Mouse (Mus musculus) gastrocnemius, adult 18-20 months (tissue): ENCODE data around the gene Gm20388. TPM values are rescaled to one million over a fixed set of nuclear protein-coding genes. Genes with fewer than 3 reads are reported as not detected.
A peak's percentile ranks its signal among the peaks of the same experiment; 100 is the strongest.
"Not testable (repeated sequence)": the region's sequence is repeated elsewhere in the genome, so short reads cannot be mapped to it uniquely, and the experiment has no call there.

ENCODE experiments used
- DNase-seq: peaks from one replicate; pipeline ENCODE4 v3.0.0; 2021; ENCODE audit warnings: low spot score
- total RNA-seq, 2 experiments: library from RNA; stranded (reverse); gene quantifications; 2 replicates each; pipeline ENCODE4 v1.2.3; 2021

Gene Gm20388
- total RNA-seq, 2 experiments from 2014 or later: 10.5 to 12.3 TPM

DNA sequence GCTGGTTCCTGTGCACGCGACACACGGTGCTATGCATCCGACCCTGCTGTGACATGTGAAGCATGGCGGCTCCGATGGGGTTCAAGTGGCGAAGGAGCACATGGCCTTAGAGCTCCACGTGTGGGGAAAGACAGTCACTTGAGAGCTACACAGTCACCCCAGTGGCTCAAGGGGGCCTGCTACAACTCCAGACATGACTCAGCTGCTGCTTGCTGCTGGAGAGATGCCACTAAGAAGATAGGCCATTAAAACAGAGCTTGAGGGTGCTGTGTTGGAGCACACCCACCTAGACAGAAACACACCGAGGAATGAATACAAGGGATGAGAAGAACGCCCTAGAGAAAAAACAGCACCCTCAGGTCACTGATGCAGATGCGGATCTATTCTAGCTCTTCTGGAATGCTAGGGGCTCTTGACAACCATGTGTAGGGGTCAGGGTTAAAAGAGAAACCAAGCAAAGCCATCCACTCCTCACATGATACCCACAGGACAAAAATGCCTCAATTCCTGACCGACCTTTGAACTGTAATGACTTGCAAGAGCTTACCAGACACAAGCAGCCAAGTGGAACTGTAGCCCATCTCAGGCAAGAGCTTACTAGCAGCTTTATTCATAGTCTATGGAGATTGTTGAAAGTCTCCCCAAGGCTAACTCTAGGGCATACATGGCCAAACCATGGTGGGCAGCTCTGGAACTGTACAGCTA lies 1737.0 kb downstream of the Gm20388 start:
- no peak for DNase-seq

DNA sequence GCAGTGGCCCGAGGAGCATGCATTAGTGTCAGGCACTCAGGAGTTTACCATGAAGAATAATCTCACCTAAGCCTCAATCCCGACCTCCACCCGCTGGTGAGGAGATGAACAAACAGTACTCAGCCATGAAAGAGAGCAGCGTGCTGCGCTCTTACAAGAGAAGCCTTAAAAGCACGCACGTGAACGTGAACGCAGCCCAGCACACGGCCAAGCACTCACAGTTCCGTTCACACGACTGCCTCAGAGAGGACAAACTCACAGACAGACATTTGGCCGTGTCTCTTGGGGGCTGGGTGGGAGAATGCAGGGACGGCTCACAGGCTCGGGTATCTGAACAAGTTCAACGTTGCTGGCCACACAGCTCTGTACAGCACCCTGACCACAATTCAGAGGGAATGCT lies 1737.8 kb downstream of the Gm20388 start:
- no peak for DNase-seq

DNA sequence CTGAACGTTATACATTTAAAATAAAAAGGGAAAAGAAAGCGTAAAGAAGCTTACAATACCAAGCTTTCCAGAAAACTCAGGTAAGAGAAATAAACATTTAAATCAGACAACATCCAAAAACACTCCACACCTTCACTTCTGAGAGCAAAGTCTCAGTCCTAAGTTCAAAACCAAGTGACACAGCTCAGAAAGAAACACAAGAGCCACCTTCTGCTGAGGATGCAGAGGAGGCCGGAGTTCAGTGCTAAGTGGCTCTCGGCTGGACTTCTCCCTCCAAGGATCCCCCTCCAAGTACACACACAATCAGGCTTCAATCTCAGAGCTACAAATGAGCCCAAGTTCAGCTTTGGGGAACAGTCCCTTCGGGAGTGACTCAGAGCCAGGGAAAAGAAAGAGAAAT lies 1738.8 kb downstream of the Gm20388 start:
- no peak for DNase-seq

DNA sequence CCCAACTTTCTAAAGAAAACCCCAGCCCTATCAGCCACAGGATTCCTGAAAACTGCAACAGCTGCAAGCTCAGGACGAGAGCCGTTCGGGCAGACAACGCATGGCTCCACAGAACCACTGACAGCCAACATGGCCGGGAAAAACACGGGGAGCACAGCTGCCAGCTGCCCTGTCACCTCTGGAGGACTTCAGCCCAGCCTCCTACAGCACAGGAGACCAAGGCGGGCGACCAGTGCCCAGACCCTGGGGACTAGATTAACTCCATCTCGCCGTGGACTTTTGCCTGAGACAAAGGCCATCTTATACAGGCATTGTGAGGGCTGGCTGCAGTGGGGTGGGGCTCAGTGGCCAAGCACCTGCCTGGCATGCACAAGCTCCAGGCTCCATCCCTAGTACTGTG lies 1739.3 kb downstream of the Gm20388 start:
- DNase-seq: no peak

DNA sequence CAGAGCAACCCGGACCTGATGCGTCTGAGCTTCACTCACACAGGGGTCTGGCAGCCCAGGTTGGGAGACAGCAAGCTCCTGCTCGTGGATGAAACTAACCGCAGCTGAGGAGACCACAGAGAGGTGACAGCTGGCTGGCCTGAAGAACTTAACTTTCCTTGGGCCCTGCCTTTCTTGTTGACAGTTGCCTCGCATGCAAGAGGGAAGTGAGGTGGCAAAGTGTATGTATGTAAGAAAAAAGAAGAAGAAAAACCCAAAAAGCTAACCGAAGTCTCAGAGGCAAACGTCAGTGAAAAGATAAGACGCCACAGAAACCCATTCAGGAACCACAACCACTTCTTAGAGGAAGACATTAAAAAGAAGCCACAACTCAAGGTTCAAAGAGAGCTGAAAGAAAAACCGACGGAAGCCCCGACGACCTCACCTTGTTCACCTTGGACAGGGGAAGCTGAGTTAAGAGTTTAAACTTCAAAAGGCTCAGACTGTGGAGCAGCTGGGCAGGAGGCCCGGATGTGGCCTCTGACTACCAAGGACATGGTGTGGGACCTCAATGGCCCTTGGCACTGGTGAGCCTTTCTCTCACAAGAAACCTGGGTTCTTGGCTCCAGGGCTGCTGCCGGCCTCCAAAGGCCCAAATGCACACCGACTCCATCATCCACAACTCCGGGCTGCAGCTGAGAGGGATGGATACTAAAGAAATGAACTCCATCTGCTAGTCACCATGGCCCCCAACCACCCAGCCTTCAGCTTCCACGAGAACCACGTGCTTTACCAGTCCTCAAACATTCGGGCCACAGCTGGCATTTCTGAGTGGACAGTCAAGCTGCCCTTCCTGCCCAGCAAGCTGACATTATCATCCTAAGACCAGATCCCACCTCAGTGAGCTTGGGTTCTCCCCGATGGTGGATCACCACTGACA lies 1740.0 kb downstream of the Gm20388 start:
- no peak for DNase-seq

DNA sequence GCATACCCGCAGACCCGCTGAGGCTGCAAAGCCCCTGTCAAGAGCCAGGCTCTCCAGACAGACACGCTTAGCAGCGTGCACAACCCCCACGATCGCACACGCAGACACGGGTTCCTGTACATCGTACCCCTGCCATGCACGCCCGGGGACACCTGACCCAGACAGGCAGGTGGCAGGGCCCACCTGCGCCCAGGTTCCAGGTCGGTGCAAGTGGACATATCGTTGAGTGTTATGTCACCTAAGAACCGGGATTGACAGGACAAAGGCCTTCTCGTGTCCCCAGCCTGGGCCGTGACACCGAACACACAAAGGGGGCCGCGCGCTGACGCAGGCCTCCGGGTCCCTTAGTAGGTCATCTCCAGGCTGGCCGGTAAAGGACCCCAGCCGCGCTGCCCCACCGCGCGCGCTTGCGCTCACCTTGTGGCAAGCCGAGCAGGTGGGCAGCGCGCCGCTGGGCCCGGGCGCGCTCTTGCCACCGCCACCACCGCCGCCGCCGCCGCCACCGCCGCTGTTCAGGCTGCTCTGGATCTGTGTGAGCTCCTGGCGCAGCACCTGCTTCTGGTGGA lies 1740.8 kb downstream of the Gm20388 start:
- DNase-seq: no peak

DNA sequence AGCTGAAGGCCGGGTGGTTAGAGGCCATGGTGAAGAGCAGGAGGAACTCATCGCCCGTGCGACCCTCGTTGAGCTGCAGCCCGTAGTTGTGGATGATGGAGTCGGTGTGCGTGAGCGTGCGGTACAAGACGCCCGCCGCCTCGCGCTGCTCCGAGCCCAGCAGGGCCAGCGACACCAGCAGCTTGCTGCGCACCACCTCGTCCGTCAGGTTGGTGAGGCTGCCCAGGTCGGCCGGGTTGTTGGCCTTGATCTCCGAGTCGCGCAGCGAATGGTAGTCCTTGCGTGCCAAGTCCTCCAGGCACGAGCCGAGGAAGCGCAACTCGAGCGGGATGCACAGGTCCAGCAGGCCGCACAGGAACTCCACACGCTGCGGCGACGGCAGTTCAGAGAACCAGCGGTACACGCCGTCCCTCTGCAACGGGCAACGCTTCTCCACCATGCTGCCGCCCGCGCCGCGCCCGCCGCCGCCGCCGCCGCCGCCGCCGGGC lies 1741.3 kb downstream of the Gm20388 start:
- peak; percentile 50 for DNase-seq

DNA sequence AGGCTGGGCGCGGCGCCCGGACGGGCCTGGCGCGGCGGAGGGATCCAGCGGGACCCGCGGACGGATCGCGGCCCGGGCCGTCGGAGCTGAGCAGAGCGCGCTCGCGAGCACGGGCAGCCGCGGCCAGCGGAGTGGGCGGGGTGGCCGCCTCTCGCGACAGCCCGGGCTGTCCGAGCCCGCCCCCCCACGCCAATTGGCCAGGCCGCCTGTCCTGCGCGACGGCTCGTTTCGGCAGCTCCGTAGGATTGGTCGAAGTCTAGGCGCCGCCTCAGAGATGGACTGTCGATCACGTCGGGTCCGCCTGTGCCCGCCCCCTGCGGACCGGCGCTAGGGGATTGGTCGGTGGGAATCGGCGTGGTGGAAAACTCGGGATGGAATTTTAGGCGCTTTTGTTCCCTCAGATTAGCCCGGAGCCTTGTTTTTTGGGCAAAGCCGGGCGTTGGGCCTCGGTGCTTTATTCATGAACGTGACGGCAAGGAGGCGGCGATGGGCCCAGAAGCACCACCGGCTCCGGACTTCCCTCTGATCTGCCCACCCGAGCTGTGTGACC lies 1742.2 kb downstream of the Gm20388 start, which contains the start of gene Zcchc14:
Gene Zcchc14 (minus strand): TSS at position 128 of the 550 bp plus-strand sequence.
- peak; percentile 98 for DNase-seq

DNA sequence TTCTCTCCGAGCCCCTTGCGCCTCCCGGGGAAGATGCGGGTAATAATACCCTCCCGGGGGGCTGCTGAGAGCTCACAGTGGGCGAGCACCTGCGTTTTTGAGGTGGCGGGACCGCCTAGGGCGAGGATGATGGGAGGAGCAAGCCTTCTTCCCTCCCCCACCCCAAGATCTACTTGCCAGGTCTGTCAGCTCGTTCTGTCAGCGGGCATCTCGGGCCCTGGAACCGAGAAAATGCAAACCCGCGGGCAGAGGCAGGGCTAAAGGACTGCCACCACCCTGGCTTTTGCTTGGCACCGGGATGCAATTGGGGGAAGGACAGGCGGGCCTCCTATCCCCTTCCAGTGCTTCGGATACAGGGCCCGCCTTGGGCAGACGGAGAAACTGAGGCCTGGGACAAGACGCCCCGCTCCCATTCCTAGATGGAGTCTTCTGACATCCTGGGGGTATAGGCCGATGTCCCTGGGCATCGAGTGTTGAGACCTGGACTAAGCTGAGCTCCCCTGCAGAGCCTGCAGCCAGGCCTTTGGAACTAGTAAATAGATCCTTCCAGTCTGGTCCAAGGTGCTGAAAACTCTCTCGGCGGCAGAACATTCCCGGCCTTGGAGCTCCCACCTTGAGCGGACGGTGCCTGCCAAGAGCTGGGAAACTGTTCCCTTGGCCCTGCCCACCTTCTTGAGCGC lies 1742.8 kb downstream of the Gm20388 start:
- DNase-seq: no peak

DNA sequence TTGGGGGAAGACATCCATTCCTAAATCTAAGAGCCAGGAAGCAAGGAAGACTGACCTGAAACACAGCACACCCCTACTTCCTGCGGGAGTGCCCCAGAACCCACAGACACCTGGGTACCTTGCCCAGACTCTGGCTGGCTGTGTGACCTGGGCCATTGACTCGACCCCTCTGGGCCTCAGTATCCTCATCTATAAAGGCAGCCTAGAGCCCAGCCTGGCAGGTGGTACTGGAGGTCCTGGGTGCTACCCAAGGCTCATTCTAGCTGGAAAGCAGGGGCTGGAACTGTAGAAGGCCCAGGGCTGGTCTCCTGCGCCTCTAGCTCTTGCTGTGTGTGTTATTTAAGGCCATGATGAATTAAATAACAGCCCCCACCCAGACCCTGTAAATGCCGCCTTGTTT lies 1743.5 kb downstream of the Gm20388 start:
- no peak for DNase-seq

DNA sequence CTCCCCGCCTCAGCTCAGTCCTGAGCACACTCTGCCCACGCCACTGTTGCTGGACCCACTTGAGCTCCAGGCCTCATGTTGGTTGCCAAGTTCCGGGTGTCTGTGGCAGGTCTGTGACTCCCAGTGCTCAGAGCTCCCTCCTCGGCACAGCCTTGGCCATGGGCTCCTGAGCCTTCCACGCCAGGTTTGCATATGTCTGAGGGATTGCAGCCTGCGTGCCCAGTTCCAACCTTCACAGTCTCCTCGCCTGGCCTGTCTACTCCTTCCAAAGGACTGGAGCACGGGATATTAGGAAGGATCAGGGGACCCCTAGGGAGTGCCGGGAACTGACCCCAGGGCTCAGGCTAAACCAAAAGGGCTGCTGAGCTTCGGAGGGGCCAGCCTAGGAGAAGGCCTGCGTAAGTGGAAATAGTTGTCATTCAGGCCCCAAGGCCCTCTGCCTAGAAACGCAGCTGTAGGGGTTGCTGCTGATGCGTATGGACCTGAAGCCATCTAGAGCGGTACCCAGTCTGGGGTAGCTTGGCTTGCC lies 1744.4 kb downstream of the Gm20388 start:
- DNase-seq: no peak

DNA sequence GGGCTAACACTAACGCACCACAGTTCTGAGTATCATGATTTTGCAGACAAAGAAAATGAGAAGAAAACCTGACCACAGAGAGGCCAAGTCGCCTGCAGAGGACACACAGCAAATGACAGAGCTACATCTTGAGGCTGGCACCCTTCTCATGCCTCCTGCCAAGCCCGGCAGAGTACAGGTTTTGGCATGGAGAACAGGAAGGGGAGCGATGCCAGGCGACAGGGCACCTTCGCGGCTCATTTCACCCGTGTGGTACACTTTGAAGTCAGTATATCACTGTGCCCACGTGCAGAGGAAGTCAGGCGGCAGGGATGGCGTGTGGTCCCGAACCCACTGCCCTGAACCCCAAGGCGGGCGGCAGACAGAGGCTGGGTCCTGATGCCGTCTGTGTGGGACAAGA lies 1750.0 kb downstream of the Gm20388 start:
- no peak for DNase-seq

DNA sequence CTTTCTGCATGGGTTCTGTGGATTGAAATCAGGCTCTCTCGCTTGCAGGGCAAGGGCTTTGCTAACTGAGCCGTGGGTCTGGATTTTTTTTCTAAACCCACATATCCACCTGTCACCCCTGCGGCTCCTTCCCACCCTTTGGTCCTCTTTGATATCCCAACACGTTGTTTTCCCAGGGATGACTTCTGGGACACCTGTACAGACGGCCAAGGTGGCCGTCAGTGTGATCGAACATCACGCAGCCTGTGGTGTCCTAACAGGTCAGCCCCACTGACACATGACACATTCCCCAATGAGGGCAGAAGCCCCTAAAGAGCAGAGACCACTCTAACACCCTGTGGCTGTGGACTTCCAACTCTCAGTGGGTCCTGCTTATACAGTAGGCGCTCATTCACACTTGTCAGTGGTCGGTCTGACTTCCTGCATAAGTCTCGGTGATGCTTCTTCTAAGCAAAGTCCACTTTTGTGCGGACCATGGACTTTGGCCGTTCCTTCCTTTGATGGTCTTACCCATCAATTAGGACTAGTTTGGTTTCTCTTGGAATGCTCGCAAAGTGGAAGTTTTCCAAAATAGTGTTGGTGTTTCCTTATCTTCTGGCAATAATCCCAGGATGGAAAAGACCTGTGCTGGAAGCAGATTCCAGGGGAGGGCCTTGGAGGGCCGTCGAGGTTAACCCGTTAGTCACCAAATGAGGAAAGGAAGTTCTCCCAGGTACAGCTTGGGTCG lies 1751.2 kb downstream of the Gm20388 start:
- no peak for DNase-seq

DNA sequence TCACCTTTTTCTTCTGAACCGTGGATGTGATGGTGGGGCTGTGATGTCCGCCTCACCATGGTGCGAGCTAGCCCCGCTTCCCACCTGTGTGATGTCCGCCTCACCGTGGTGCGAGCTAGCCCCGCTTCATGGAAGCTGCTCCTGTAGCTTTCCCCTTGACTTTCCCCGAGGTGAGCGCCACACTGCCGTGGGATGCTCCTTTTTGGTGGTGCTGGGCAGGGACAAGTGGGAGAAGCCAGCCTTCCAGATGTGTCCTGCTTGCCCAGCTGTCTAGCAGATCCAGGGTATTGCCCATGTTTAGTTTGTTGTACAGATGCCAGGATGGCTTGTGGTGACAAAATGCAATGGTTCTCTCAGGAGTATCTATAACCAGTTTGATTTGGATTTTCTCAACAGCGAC lies 1752.5 kb downstream of the Gm20388 start:
- DNase-seq: no peak

DNA sequence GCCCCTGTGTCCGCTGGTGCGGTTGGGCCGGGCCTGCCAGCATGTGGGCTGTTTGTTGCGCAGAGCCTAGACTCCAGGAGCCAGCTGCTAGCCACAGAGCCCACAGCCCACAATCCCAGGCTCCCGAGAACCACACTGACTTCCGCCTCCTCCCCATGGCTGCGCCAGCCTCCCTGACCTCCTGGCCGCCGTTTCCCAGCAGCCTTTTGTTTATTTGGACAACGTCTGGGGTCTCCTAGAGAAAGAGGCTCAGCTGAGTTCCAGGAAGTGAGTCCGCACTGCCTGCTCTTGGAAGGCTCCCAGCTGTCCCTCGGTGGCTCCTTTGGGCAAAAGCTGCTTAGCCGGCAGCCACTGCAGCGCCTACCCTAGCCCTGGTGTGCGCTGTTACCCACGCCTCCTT lies 1754.7 kb downstream of the Gm20388 start:
- peak; percentile 49 for DNase-seq

DNA sequence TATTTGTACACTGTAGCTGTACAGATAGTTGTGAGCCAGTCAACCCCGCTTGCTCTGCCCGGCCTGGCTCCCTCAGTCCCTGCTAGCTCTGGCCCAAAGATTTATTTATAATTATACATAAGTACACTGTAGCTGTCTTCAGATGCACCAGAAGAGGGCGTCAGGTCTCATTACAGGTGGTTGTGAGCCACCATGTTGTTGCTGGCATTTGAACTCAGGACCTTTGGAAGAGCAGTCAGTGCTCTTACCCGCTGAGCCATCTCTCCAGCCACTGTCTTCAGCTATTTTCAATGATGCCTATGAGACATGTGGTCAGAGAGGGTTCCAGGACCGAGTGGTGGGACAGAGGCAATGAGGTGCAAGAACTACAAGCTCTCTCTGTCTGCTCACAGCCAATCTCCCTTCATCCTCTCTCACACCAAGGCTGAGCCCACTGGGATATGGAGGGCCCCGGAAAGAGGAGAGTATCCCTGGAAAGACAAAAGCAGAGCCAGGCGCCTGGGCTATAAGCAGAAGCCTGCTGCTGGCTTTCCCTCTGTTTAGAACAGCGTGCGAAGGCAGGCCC lies 1757.4 kb downstream of the Gm20388 start:
- DNase-seq: not testable (repeated sequence)

DNA sequence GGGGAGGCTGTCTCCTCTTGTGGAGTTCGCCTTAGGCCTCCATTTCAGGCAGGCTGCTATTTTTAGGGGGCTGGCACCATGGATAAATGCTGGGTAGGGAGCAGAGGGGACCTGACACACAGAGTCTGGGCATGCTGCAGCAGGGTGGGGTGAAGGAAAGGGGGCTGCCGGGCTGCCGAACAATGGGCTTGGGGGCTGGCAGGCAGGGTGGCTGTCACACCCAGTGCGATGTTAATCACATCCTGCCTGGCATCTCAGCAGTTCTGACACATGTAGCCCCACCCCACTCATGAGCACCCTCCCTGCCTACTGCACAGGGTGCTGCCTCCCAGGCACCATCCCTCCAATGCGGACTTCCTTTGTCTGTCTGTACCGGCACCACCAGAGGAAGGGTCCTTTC lies 1757.9 kb downstream of the Gm20388 start:
- DNase-seq: no peak

DNA sequence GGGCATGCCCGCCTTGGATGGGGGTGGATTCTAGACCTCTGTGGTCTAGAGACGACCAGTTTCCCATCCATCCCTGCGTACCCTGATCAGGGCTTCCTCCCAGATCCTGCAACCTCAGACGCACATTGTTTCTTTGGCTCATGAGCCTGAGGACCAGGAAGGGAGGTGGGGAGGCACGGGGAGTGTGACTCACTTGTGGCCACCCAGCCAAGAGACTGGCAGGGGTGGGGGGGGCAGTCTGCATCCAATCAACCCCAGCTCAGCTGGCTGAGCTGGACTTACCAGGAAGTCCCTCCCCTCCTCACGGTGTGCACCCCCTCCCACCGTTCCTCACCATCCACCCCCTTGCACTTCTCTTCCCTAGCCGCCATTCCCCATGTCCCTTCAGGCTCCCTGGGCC lies 1758.6 kb downstream of the Gm20388 start:
- DNase-seq: no peak

DNA sequence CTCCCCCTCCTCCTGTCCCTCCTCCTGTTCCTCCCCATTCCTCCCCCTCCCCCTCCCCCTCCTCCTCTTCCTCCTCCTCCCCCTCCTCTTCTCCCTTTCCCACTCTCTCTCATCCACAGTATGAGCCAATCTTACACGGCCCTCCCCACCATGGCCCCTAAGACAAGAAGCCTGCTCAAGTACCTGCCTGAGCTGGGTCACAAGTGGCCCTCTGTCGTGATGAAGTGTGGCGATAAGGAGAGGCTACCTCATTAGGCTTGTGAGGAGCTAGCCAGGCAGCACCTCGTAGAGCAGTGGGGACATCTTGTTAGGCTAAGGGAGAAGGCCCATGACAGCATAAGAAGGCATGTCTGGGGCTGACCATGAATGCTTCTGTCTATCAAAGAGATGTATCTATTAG lies 1762.5 kb downstream of the Gm20388 start:
- no peak for DNase-seq

DNA sequence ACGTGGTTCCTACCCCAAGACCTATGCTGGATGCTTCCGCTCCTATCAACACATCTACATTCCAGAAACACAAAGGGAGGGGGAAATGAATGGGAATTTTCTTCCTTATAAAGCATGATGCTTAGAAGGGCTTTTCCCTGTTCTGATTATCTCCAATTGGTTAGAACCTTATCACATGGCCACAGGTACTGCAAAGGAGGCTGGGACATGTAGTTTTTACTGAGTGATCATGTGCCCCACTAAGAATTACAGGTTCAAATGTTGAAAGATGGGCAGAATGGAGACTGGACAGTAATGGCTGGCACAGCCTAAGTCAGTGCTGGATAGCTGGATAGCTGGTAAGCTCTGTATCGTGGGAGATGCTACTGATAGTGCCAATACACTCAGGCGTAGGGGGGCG lies 1763.3 kb downstream of the Gm20388 start:
- peak; percentile 37 for DNase-seq
